Mouse (Mus musculus) A20 (cell line): ENCODE measurements around the gene Tmem198.

ENCODE experiments used
- DNase-seq: peaks from one replicate; pipeline ENCODE4 v3.0.0-alpha.2; 2011; ENCODE audit warnings: low read depth, low spot score

Gene Tmem198

GRCm38 (mm10) chr1:75516703-75517380 is 37.5 kb downstream of the Tmem198 start:
- no peak for DNase-seq

GRCm38 (mm10) chr1:75517984-75518383 is 38.7 kb downstream of the Tmem198 start:
- DNase-seq: no peak

- DNase-seq: no peak
These were observed 39.1 kb downstream of the Tmem198 start for GRCm38 (mm10) chr1:75518427-75518826.

- DNase-seq: no peak
These were observed 40.2 kb downstream of the Tmem198 start for GRCm38 (mm10) chr1:75519576-75519975.

GRCm38 (mm10) chr1:75521321-75522031 is 42.1 kb downstream of the Tmem198 start, which contains the start of gene Stk11ip:
Gene Stk11ip, plus strand, starts transcription at chr1:75521529.
- DNase-seq: peak; percentile 96

GRCm38 (mm10) chr1:75524679-75525078 is 45.3 kb downstream of the Tmem198 start:
- peak; percentile 65 for DNase-seq

GRCm38 (mm10) chr1:75530546-75530945 is 51.2 kb downstream of the Tmem198 start:
- no peak for DNase-seq

GRCm38 (mm10) chr1:75532280-75533172 is 53.2 kb downstream of the Tmem198 start:
- DNase-seq: peak; percentile 75

GRCm38 (mm10) chr1:75533325-75534252 is 54.3 kb downstream of the Tmem198 start:
- DNase-seq: peak; percentile 63
